Mouse (Mus musculus): ENCODE results near the gene Mtf2. TPM values are rescaled to one million over a fixed set of nuclear protein-coding genes. Genes with fewer than 3 reads are reported as not detected.
"Not testable (repeated sequence)": the region's sequence is repeated elsewhere in the genome, so short reads cannot be mapped to it uniquely, and the experiment has no call there.

Mtf2 gene
- total RNA-seq (2021): 10 to 100 TPM; 13.7 to 13.9 TPM
- long read RNA-seq, experiment 1, full-length matches to known transcripts: 4 of 10 reads
- long read RNA-seq, experiment 1, partial matches to known transcripts: 0 of 10 reads
- long read RNA-seq, experiment 1, other reads (novel, unspliced or antisense): 6 of 10 reads
- long read RNA-seq, experiment 2, full-length matches to known transcripts: 2 of 7 reads
- long read RNA-seq, experiment 2, partial matches to known transcripts: 2 of 7 reads
- long read RNA-seq, experiment 2, other reads (novel, unspliced or antisense): 3 of 7 reads

GRCm38 (mm10) chr5:108065465-108066411 is at the start of gene Mtf2:
Gene Mtf2 (plus strand): TSS chr5:108065674.
- peak; percentile 94 for DNase-seq
- intact Hi-C loops (cut with DNase I; ENCODE audit: low total_unique reads): no loop called here

- DNase-seq: no peak
- intact Hi-C loops (cut with DNase I; ENCODE audit: low total_unique reads): no loop called here
Observed at GRCm38 (mm10) chr5:108017232-108017631, 48.2 kb upstream of the Mtf2 start.

GRCm38 (mm10) chr5:108019367-108019766 is 46.1 kb upstream of the Mtf2 start:
- DNase-seq: no peak
- intact Hi-C loops (cut with DNase I; ENCODE audit: low total_unique reads): no loop called here

GRCm38 (mm10) chr5:108021346-108021745 is 44.1 kb upstream of the Mtf2 start:
- intact Hi-C loops (cut with DNase I; ENCODE audit: low total_unique reads): no loop called here
- no peak for DNase-seq

GRCm38 (mm10) chr5:108028230-108028629 is 37.2 kb upstream of the Mtf2 start:
- intact Hi-C loops (cut with DNase I; ENCODE audit: low total_unique reads): no loop called here
- no peak for DNase-seq

GRCm38 (mm10) chr5:108028797-108029536 is 36.5 kb upstream of the Mtf2 start:
- intact Hi-C loops (cut with DNase I; ENCODE audit: low total_unique reads); DNase-seq: not testable (repeated sequence)

GRCm38 (mm10) chr5:108029968-108030367 is 35.5 kb upstream of the Mtf2 start:
- no peak for DNase-seq
- intact Hi-C loops (cut with DNase I; ENCODE audit: low total_unique reads): loop anchor here (10.0 kb wide), 1 partner anchor 55 kb away; no protein-coding TSS in a partner anchor

- intact Hi-C loops (cut with DNase I; ENCODE audit: low total_unique reads): loop anchor here (10.0 kb wide), 1 partner anchor 54 kb away; no protein-coding TSS in a partner anchor
- no peak for DNase-seq
Observed at GRCm38 (mm10) chr5:108031267-108031666, 34.2 kb upstream of the Mtf2 start.

GRCm38 (mm10) chr5:108034194-108034593 is 31.3 kb upstream of the Mtf2 start:
- intact Hi-C loops (cut with DNase I; ENCODE audit: low total_unique reads): loop anchor here (10.0 kb wide), 1 partner anchor 51 kb away; no protein-coding TSS in a partner anchor
- no peak for DNase-seq

- DNase-seq: no peak
- intact Hi-C loops (cut with DNase I; ENCODE audit: low total_unique reads): loop anchor here (10.0 kb wide), 1 partner anchor 49 kb away; no protein-coding TSS in a partner anchor
Observed at GRCm38 (mm10) chr5:108035523-108035922, 30.0 kb upstream of the Mtf2 start.

GRCm38 (mm10) chr5:108042061-108042460 is 23.4 kb upstream of the Mtf2 start:
- no peak for DNase-seq
- intact Hi-C loops (cut with DNase I; ENCODE audit: low total_unique reads): no loop called here

GRCm38 (mm10) chr5:108043908-108044307 is 21.6 kb upstream of the Mtf2 start:
- intact Hi-C loops (cut with DNase I; ENCODE audit: low total_unique reads): no loop called here
- DNase-seq: no peak

- intact Hi-C loops (cut with DNase I; ENCODE audit: low total_unique reads): no loop called here
- DNase-seq: no peak
Observed at GRCm38 (mm10) chr5:108049711-108050268, 15.7 kb upstream of the Mtf2 start.

GRCm38 (mm10) chr5:108051026-108051425 is 14.4 kb upstream of the Mtf2 start:
- DNase-seq: no peak
- intact Hi-C loops (cut with DNase I; ENCODE audit: low total_unique reads): no loop called here

- intact Hi-C loops (cut with DNase I; ENCODE audit: low total_unique reads); DNase-seq: not testable (repeated sequence)
Observed at GRCm38 (mm10) chr5:108051727-108052126, 13.7 kb upstream of the Mtf2 start.

GRCm38 (mm10) chr5:108052200-108052599 is 13.3 kb upstream of the Mtf2 start:
- no peak for DNase-seq
- intact Hi-C loops (cut with DNase I; ENCODE audit: low total_unique reads): no loop called here

- intact Hi-C loops (cut with DNase I; ENCODE audit: low total_unique reads): no loop called here
- no peak for DNase-seq
Observed at GRCm38 (mm10) chr5:108053566-108053965, 11.9 kb upstream of the Mtf2 start.

GRCm38 (mm10) chr5:108060413-108060812 is 5.1 kb upstream of the Mtf2 start:
- DNase-seq: no peak
- intact Hi-C loops (cut with DNase I; ENCODE audit: low total_unique reads): no loop called here

GRCm38 (mm10) chr5:108072301-108072700 is 6.8 kb downstream of the Mtf2 start:
- intact Hi-C loops (cut with DNase I; ENCODE audit: low total_unique reads): no loop called here
- DNase-seq: no peak

All from gastrocnemius, postnatal 14 days (tissue).